Mouse (Mus musculus) 416B (cell line): Measurements from ENCODE around the gene Hnrnpul2.

Experiments
- DNase-seq: peaks from one replicate; pipeline ENCODE4 v3.0.0; 2011; ENCODE audit warnings: low read depth

The Hnrnpul2 gene

GRCm38 (mm10) chr19:8819596-8820423 lies at the start of gene Hnrnpul2:
TSS of gene Hnrnpul2 (plus strand) at chr19:8820010.
- peak; percentile 99 for DNase-seq

GRCm38 (mm10) chr19:8770567-8771270 lies 49.1 kb upstream of the Hnrnpul2 start, which contains the start of gene Tmem223:
TSS of gene Tmem223 (plus strand) at chr19:8770996.
- DNase-seq = peak; percentile 83

GRCm38 (mm10) chr19:8772996-8773395 lies 46.8 kb upstream of the Hnrnpul2 start:
- DNase-seq = peak; percentile 70

- DNase-seq = peak; percentile 49
Observed at GRCm38 (mm10) chr19:8773409-8773808, 46.4 kb upstream of the Hnrnpul2 start.

GRCm38 (mm10) chr19:8774086-8774835 lies 45.5 kb upstream of the Hnrnpul2 start, which contains the start of gene Tmem179b:
TSS of gene Tmem179b (minus strand) at chr19:8774467.
- DNase-seq = peak; percentile 95

- peak; percentile 40 for DNase-seq
Observed at GRCm38 (mm10) chr19:8774951-8775421, 44.8 kb upstream of the Hnrnpul2 start.

- peak; percentile 98 for DNase-seq
Observed at GRCm38 (mm10) chr19:8786008-8786781, 33.6 kb upstream of the Hnrnpul2 start, which contains the start of gene Taf6l. TSS of gene Taf6l (minus strand) at chr19:8786417.

GRCm38 (mm10) chr19:8788521-8788920 lies 31.3 kb upstream of the Hnrnpul2 start:
- no peak for DNase-seq

- DNase-seq = no peak
Observed at GRCm38 (mm10) chr19:8789171-8789570, 30.6 kb upstream of the Hnrnpul2 start.

- DNase-seq = no peak
Observed at GRCm38 (mm10) chr19:8790171-8790570, 29.6 kb upstream of the Hnrnpul2 start.

GRCm38 (mm10) chr19:8798264-8798946 lies 21.4 kb upstream of the Hnrnpul2 start, which contains the start of gene Polr2g:
TSS of gene Polr2g (minus strand) at chr19:8798577.
- DNase-seq = peak; percentile 97

- no peak for DNase-seq
Observed at GRCm38 (mm10) chr19:8798947-8799315, 20.9 kb upstream of the Hnrnpul2 start.

- DNase-seq = peak; percentile 99
Observed at GRCm38 (mm10) chr19:8802130-8802821, 17.5 kb upstream of the Hnrnpul2 start, which contains the start of gene Zbtb3. TSS of gene Zbtb3 (plus strand) at chr19:8802555.

GRCm38 (mm10) chr19:8803204-8803780 lies 16.5 kb upstream of the Hnrnpul2 start:
- DNase-seq = peak; percentile 91

GRCm38 (mm10) chr19:8803879-8804660 lies 15.7 kb upstream of the Hnrnpul2 start:
- DNase-seq = peak; percentile 96

- no peak for DNase-seq
Observed at GRCm38 (mm10) chr19:8806810-8807209, 13.0 kb upstream of the Hnrnpul2 start.

- peak; percentile 51 for DNase-seq
Observed at GRCm38 (mm10) chr19:8815812-8816211, 4.0 kb upstream of the Hnrnpul2 start.

GRCm38 (mm10) chr19:8817001-8817400 lies 2.8 kb upstream of the Hnrnpul2 start:
- DNase-seq = no peak
